Mouse (Mus musculus) MEL (cell line): Measurements from ENCODE around the gene Rbms3. TPM values are rescaled to one million over a fixed set of nuclear protein-coding genes. Genes with fewer than 3 reads are reported as not detected.

Source experiments
- DNase-seq: peaks from one replicate; pipeline ENCODE4 v3.0.0; 2011; ENCODE audit warnings: low read depth, low spot score
- H3K27ac ChIP-seq: 2 replicates; pipeline ENCODE4 v1.5.1; 2012; ENCODE audit warnings: low read depth, mild to moderate bottlenecking, control low read depth, low read length, moderate library complexity; ENCODE audit not compliant: control insufficient read depth
- H3K27me3 ChIP-seq, 2 experiments: fragments of 150-350 bp in 1 of 2; sonication (generic) in 1 of 2; 2 replicates each; pipeline ENCODE4 v1.6.1; 2012; ENCODE audit warnings: low read length in 2 of 2, mild to moderate bottlenecking in 2 of 2, improper control_type of control experiment in 1 of 2, moderate library complexity in 1 of 2; ENCODE audit not compliant: insufficient read depth in 2 of 2, control insufficient read depth in 1 of 2
- H3K36me3 ChIP-seq, 2 experiments: 2 replicates each; pipeline ENCODE4 v1.6.1; 2012 to 2014; ENCODE audit warnings: low read length in 2 of 2, improper control_type of control experiment in 1 of 2, inconsistent platforms in 1 of 2, mild to moderate bottlenecking in 1 of 2; ENCODE audit not compliant: insufficient read depth in 2 of 2, control insufficient read depth in 1 of 2
- H3K4me1 ChIP-seq, 2 experiments: fragments of 150-350 bp in 1 of 2; sonication (generic) in 1 of 2; 2 replicates each; pipeline ENCODE4 v1.6.1; 2012; ENCODE audit warnings: low read length in 2 of 2, improper control_type of control experiment in 1 of 2, mild to moderate bottlenecking in 1 of 2; ENCODE audit not compliant: insufficient read depth in 2 of 2, control insufficient read depth in 1 of 2
- H3K4me3 ChIP-seq, 2 experiments: fragments of 150-350 bp in 1 of 2; sonication (generic) in 1 of 2; 2 replicates each; pipeline ENCODE4 v1.5.1; 2012; ENCODE audit warnings: low read depth in 2 of 2, low read length in 2 of 2, mild to moderate bottlenecking in 2 of 2, moderate library complexity in 2 of 2, control low read depth in 1 of 2, improper control_type of control experiment in 1 of 2; ENCODE audit not compliant: control insufficient read depth in 1 of 2, insufficient read depth in 1 of 2
- H3K79me2 ChIP-seq: 2 replicates; pipeline ENCODE4 v1.6.1; 2012; ENCODE audit warnings: mild to moderate bottlenecking, low read length, moderate library complexity; ENCODE audit not compliant: control insufficient read depth, poor library complexity, insufficient read depth
- H3K9ac ChIP-seq: 2 replicates; pipeline ENCODE4 v1.6.1; 2012; ENCODE audit warnings: low read depth, mild to moderate bottlenecking, control low read depth, low read length, moderate library complexity; ENCODE audit not compliant: control insufficient read depth, poor library complexity, severe bottlenecking
- H3K9me3 ChIP-seq: fragments of 150-350 bp; sonication (generic); replicated peaks from 2 replicates; pipeline ENCODE4 v1.6.1; 2012; ENCODE audit warnings: mild to moderate bottlenecking, low read length, improper control_type of control experiment, moderate library complexity; ENCODE audit not compliant: insufficient read depth
- BHLHE40 ChIP-seq: IDR thresholded peaks from 2 replicates; pipeline ENCODE4 v1.6.1; 2012; ENCODE audit warnings: low read depth, mild to moderate bottlenecking, inconsistent platforms, low read length, improper control_type of control experiment, borderline replicate concordance
- CHD1 ChIP-seq: IDR thresholded peaks from 2 replicates; pipeline ENCODE4 v1.6.1; 2012; ENCODE audit warnings: low read depth, mild to moderate bottlenecking, inconsistent platforms, low read length, improper control_type of control experiment
- CHD2 ChIP-seq: IDR thresholded peaks from 2 replicates; pipeline ENCODE4 v1.6.1; 2011; ENCODE audit warnings: low read length, improper control_type of control experiment
- E2F4 ChIP-seq: IDR thresholded peaks from 2 replicates; pipeline ENCODE4 v1.6.1; 2011; ENCODE audit warnings: low read depth, low read length, improper control_type of control experiment, borderline replicate concordance
- GABPA ChIP-seq: IDR thresholded peaks from 2 replicates; pipeline ENCODE4 v1.6.1; 2012; ENCODE audit warnings: low read depth, mild to moderate bottlenecking, inconsistent platforms, low read length, improper control_type of control experiment, moderate library complexity
- GATA1 ChIP-seq: IDR thresholded peaks from 2 replicates; pipeline ENCODE4 v1.6.1; 2011; ENCODE audit warnings: low read depth, low read length, improper control_type of control experiment
- HCFC1 ChIP-seq: IDR thresholded peaks from 2 replicates; pipeline ENCODE4 v1.6.1; 2012; ENCODE audit warnings: low read depth, mild to moderate bottlenecking, inconsistent platforms, low read length, improper control_type of control experiment, moderate library complexity
- MAFK ChIP-seq: IDR thresholded peaks from 2 replicates; pipeline ENCODE4 v1.6.1; 2011; ENCODE audit warnings: low read depth, mild to moderate bottlenecking, low read length, improper control_type of control experiment, borderline replicate concordance
- MYC ChIP-seq: IDR thresholded peaks from 2 replicates; pipeline ENCODE4 v1.6.1; 2011; ENCODE audit warnings: low read depth, mild to moderate bottlenecking, low read length, improper control_type of control experiment, moderate library complexity
- RAD21 ChIP-seq: IDR thresholded peaks from 2 replicates; pipeline ENCODE4 v1.6.1; 2011; ENCODE audit warnings: mild to moderate bottlenecking, low read depth, low read length, improper control_type of control experiment
- RCOR1 ChIP-seq: IDR thresholded peaks from 2 replicates; pipeline ENCODE4 v1.6.1; 2012; ENCODE audit warnings: low read depth, mild to moderate bottlenecking, inconsistent platforms, low read length, improper control_type of control experiment
- SIN3A ChIP-seq: IDR thresholded peaks from 2 replicates; pipeline ENCODE4 v1.6.1; 2012; ENCODE audit warnings: low read length, improper control_type of control experiment, inconsistent platforms
- TBP ChIP-seq: IDR thresholded peaks from 2 replicates; pipeline ENCODE4 v1.8.0; 2011; ENCODE audit warnings: low read depth, low read length, improper control_type of control experiment
- ZC3H11A ChIP-seq: IDR thresholded peaks from 2 replicates; pipeline ENCODE4 v1.6.1; 2012; ENCODE audit warnings: low read depth, mild to moderate bottlenecking, inconsistent platforms, low read length, improper control_type of control experiment
- ZKSCAN1 ChIP-seq: IDR thresholded peaks from 2 replicates; pipeline ENCODE4 v1.6.1; 2012; ENCODE audit warnings: low read depth, mild to moderate bottlenecking, inconsistent platforms, low read length, improper control_type of control experiment, moderate library complexity
- polyA plus RNA-seq, 2 experiments: library from polyadenylated mRNA; stranded (reverse) in 1 of 2; unstranded in 1 of 2; fragments of >175 nt in 1 of 2; fragments of >200 nt in 1 of 2; gene quantifications; 2 replicates each; pipeline versions ENCODE4 v1.2.1 to v1.2.4; 2012; ENCODE audit warnings: low replicate concordance in 2 of 2, low read depth in 1 of 2; ENCODE audit not compliant: insufficient read length in 2 of 2, insufficient read depth in 1 of 2, missing spikeins in 1 of 2
- total RNA-seq: library from RNA; depleted of rRNA; stranded (reverse); fragments of 300-350 nt; gene quantifications from 2 replicates; pipeline ENCODE4 v1.2.3, GENCODE M21; 2012

The Rbms3 gene
- total and polyA plus RNA-seq, 3 experiments = not detected

DNA sequence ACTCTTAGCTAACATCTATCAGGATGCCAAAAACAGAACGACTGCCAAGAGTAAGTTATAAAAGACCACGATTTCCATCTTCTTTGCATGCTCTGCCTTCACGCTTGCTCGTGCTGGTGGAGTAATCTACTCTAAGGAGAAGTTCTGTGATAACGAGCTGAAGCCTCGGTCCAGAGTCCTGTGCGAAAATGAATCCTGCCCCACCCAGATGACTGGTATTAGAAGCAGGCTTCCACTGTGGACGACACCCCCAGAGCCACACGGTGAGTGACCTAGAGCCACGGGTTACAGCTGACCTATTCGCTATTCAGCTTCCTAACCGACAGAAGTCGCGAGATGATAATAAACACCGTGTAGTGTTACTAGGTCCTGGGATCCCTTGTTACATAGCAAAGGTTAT is 730.3 kb downstream of the Rbms3 start:
- H3K9ac ChIP-seq = no peak overlapping the region
- no peaks in the 10 kb centered on the region for H3K36me3 ChIP-seq
- no peaks in the 10 kb centered on the region for H3K9me3 ChIP-seq
- DNase-seq = no peak
- H3K4me3 ChIP-seq = no peak overlapping the region
- H3K4me1 ChIP-seq = no peaks in the 10 kb centered on the region
- H3K79me2 ChIP-seq = no peaks in the 10 kb centered on the region
- no peak overlapping the region for H3K27ac ChIP-seq
- H3K27me3 ChIP-seq = no peaks in the 10 kb centered on the region
- no peak for TF ChIP-seq TBP
- TF ChIP-seq ZKSCAN1 = no peak
- TF ChIP-seq, all 39 proteins: peak for 0

- Histone ChIP-seq H3K4me3 (no peak overlapping the region), H3K4me1 (peaks cover 5 to 10% of the 10 kb centered on the region in 2 experiments), H3K36me3 (peaks cover 0 to 11% of the 10 kb centered on the region in 2 experiments; a peak in 2 of 4 replicates), H3K79me2 (no peaks in the 10 kb centered on the region), H3K27ac (no peak overlapping the region), H3K9ac (no peak overlapping the region), H3K9me3 (no peaks in the 10 kb centered on the region), H3K27me3 (no peaks in the 10 kb centered on the region)
- no peak for DNase-seq
- TF ChIP-seq GABPA = no peak
- TF ChIP-seq MAFK = no peak
- no peak for TF ChIP-seq CHD1
- no peak for TF ChIP-seq E2F4
- no peak for TF ChIP-seq TBP
- TF ChIP-seq GATA1 = no peak
- no peak for TF ChIP-seq BHLHE40
- no peak for TF ChIP-seq RCOR1
- TF ChIP-seq MYC = no peak
- no peak for TF ChIP-seq RAD21
- no peak for TF ChIP-seq ZKSCAN1
- TF ChIP-seq CHD2 = no peak
- no peak for TF ChIP-seq ZC3H11A
- no peak for TF ChIP-seq SIN3A
- TF ChIP-seq HCFC1 = no peak
Observed at GRCm38 (mm10) chr9:116886973-116887680, 742.6 kb downstream of the Rbms3 start.
